Mouse (Mus musculus) limb, embryonic 14.5 days (tissue): ENCODE data around the gene Ppp1r13b. TPM values are rescaled to one million over a fixed set of nuclear protein-coding genes. Genes with fewer than 3 reads are reported as not detected.

ENCODE experiments used
- ATAC-seq: fragments of 200-750 bp; cut with Nextera tagmentation; 2 replicates; pipeline ENCODE4 v1.8.0; 2017; ENCODE audit warnings: low read depth, moderate number of reproducible peaks, moderate TSS enrichment; ENCODE audit not compliant: low FRiP score
- DNase-seq: peaks from one replicate; pipeline ENCODE4 v3.0.0-alpha.2; 2015; ENCODE audit warnings: low spot score
- H3K27ac ChIP-seq: fragments of 300-500 bp; sonication (generic); replicated peaks from 2 replicates; pipeline ENCODE4 v1.5.1; 2014; ENCODE audit warnings: low read depth, mild to moderate bottlenecking, low read length, moderate library complexity, mixed read lengths
- H3K27me3 ChIP-seq: fragments of 300-500 bp; sonication (generic); 2 replicates; pipeline ENCODE4 v1.6.1; 2014; ENCODE audit warnings: low read length, mixed read lengths; ENCODE audit not compliant: control insufficient read depth, insufficient read depth
- H3K36me3 ChIP-seq: fragments of 300-500 bp; sonication (generic); 2 replicates; pipeline ENCODE4 v1.6.1; 2014; ENCODE audit warnings: mild to moderate bottlenecking, low read length, moderate library complexity, mixed read lengths; ENCODE audit not compliant: control insufficient read depth, insufficient read depth
- H3K4me1 ChIP-seq: fragments of 300-500 bp; sonication (generic); 2 replicates; pipeline ENCODE4 v1.6.1; 2014; ENCODE audit warnings: antibody characterized with exemption, low read length, mixed read lengths; ENCODE audit not compliant: control insufficient read depth, insufficient read depth
- H3K4me2 ChIP-seq: fragments of 300-500 bp; sonication (generic); replicated peaks from 2 replicates; pipeline ENCODE4 v1.6.1; 2014; ENCODE audit warnings: low read depth, mild to moderate bottlenecking, low read length, moderate library complexity; ENCODE audit not compliant: severe bottlenecking
- H3K4me3 ChIP-seq: fragments of 300-500 bp; sonication (generic); replicated peaks from 2 replicates; pipeline ENCODE4 v1.5.1; 2014; ENCODE audit warnings: low read length
- H3K9ac ChIP-seq: fragments of 300-500 bp; sonication (generic); 2 replicates; pipeline ENCODE4 v1.6.1; 2014; ENCODE audit warnings: mild to moderate bottlenecking, low read depth, low read length, moderate library complexity; ENCODE audit not compliant: severe bottlenecking
- H3K9me3 ChIP-seq: fragments of 300-500 bp; sonication (generic); 2 replicates; pipeline ENCODE4 v1.6.1; 2016; ENCODE audit warnings: low read length; ENCODE audit not compliant: control insufficient read depth
- POLR2A ChIP-seq: fragments of 200-500 bp; IDR thresholded peaks from 2 replicates; pipeline ENCODE4 v1.8.0; 2012; ENCODE audit warnings: inconsistent platforms, mild to moderate bottlenecking, moderate library complexity, borderline replicate concordance; ENCODE audit not compliant: insufficient read depth, insufficient read length; ENCODE audit errors: extremely low read depth
- WGBS: fragments of 180-500 bp; shearing (Covaris S2); extraction: QIAGEN DNeasy Blood & Tissue Kit; methylation state at CpG from one replicate; pipeline ENCODE4 v1.1.7; 2014; 5-methylcytosine and 5-hydroxymethylcytosine counted together
- polyA plus RNA-seq, 2 experiments: library from polyadenylated mRNA; depleted of rRNA in 1 of 2; stranded (reverse) in 1 of 2; unstranded in 1 of 2; fragments of >200 nt; fragmentation: Nextera tagmentation in 1 of 2; extraction: Ambion mirVana in 1 of 2; gene quantifications; 2 replicates each; pipeline versions ENCODE4 v1.2.1 to v1.2.3; 2012 to 2014

The Ppp1r13b gene
- polyA plus RNA-seq, 2 experiments: 16.8 to 17.3 TPM

- H3K4me2 ChIP-seq: peak overlapping the region; percentile 77
- peak overlapping the region; percentile 82 for H3K9ac ChIP-seq
- 0 out of 2 replicates have a peak overlapping the region, but pooled peaks have one; percentile 90 for H3K27ac ChIP-seq
- 29% methylated on average over 19 of the region's 19 CpGs for WGBS
- peak overlapping the region; percentile 91 for H3K4me3 ChIP-seq
- H3K9me3 ChIP-seq: no peaks in the 10 kb centered on the region
- DNase-seq (peak; percentile 12), ATAC-seq (no peak)
- H3K4me1 ChIP-seq: peaks cover 23% of the 10 kb centered on the region; the same call in 1 of the 2 replicates
- TF ChIP-seq POLR2A: no peak
- no peaks in the 10 kb centered on the region for H3K27me3 ChIP-seq
- no peaks in the 10 kb centered on the region; the same call in none of the 2 replicates for H3K36me3 ChIP-seq
These were observed 92.8 kb downstream of the Ppp1r13b start for GRCm38 (mm10) chr12:111814769-111815762.

GRCm38 (mm10) chr12:111813766-111814617, 93.9 kb downstream of the Ppp1r13b start, which contains the start of the genes Xrcc3 and Zfyve21:
Xrcc3 (minus strand) TSS chr12:111813873.
Zfyve21 (plus strand) TSS chr12:111814170.
- WGBS: under 1% methylated on average over 75 of the region's 87 CpGs

DNA sequence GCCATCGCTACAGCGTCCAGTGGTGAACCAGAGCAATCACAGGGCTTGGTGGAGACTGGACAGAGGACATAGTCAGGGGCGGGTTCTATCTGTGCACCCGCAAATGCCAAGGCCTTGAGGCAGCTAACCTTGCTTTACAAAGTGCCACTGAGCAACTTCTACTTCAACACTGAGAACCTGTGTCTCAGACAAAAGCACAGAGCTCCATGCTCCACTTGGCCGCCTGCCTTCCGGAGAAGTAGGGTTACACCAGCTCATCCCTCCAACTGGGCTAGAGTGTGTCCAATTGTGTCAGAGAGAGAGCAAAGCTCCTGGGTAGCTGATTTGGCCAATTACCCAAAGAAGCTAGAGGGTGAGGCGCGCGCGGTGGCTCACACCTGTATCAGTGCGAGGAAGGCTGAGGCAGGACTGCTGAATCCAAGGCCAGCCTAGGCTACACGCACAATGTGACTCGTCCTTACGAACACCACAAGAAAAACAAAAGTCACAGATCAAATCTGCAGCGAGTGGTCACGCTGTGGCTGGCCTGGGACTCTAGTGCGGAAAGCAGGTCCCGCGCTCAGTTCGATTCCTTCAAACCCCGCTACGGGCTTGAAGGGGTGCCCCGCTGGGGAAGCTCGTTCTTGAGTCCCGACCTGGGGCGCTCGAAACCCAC, 94.7 kb downstream of the Ppp1r13b start:
- no peak for TF ChIP-seq POLR2A
- no peak for ATAC-seq
- Histone ChIP-seq H3K9me3 (no peaks in the 10 kb centered on the region), H3K9ac (peak overlapping the region; percentile 53), H3K36me3 (peaks cover 5% of the 10 kb centered on the region), H3K27ac (no peak overlapping the region), H3K4me1 (peaks cover 28% of the 10 kb centered on the region), H3K4me2 (peak overlapping the region; percentile 79), H3K4me3 (peak overlapping the region; percentile 91), H3K27me3 (no peaks in the 10 kb centered on the region)
- 2% methylated on average over 24 of the region's 27 CpGs for WGBS
- DNase-seq: no peak

More at GRCm38 (mm10) chr12:111813766-111814617, 93.9 kb downstream of the Ppp1r13b start, which contains the start of the genes Xrcc3 and Zfyve21:
- H3K9ac ChIP-seq: peak within 1 kb of the TSS; percentile 82
- H3K27me3 ChIP-seq: no peaks in the 10 kb centered on the region
- H3K4me3 ChIP-seq: peak within 1 kb of the TSS; percentile 91
- 0 out of 2 replicates have a peak, but pooled peaks have one; percentile 62 for TF ChIP-seq POLR2A
- no peaks in the 10 kb centered on the region; the same call in 1 of the 2 replicates for H3K36me3 ChIP-seq
- peak within 1 kb of the TSS; percentile 79 for H3K4me2 ChIP-seq
- no peaks in the 10 kb centered on the region for H3K9me3 ChIP-seq
- peak within 1 kb of the TSS; percentile 90 for H3K27ac ChIP-seq
- peak; percentile 100 for DNase-seq
- peaks cover 28% of the 10 kb centered on the region for H3K4me1 ChIP-seq
- ATAC-seq: peak; percentile 98

- no peaks in the 10 kb centered on the region for H3K9me3 ChIP-seq
- ATAC-seq (no peak), DNase-seq (no peak)
- WGBS: 66% methylated on average over 12 of the region's 12 CpGs
- no peaks in the 10 kb centered on the region for H3K27me3 ChIP-seq
- peaks cover 28% of the 10 kb centered on the region for H3K4me1 ChIP-seq
- H3K4me2 ChIP-seq: peak overlapping the region; percentile 79
- H3K27ac ChIP-seq: no peak overlapping the region
- 0 out of 2 replicates have a peak overlapping the region, but pooled peaks have one; percentile 53 for H3K9ac ChIP-seq
- TF ChIP-seq POLR2A: no peak
- H3K36me3 ChIP-seq: peaks cover 11% of the 10 kb centered on the region
- H3K4me3 ChIP-seq: peak overlapping the region; percentile 91
These were observed 95.3 kb downstream of the Ppp1r13b start for GRCm38 (mm10) chr12:111812611-111813010.
